Mouse (Mus musculus): ENCODE results near the gene Gm20388. TPM values are rescaled to one million over a fixed set of nuclear protein-coding genes. Genes with fewer than 3 reads are reported as not detected.
A peak's percentile ranks its signal among the peaks of the same experiment; 100 is the strongest.

Gm20388 gene
- polyA plus RNA-seq, 1 experiment from 2014 or later: not detected

DNA sequence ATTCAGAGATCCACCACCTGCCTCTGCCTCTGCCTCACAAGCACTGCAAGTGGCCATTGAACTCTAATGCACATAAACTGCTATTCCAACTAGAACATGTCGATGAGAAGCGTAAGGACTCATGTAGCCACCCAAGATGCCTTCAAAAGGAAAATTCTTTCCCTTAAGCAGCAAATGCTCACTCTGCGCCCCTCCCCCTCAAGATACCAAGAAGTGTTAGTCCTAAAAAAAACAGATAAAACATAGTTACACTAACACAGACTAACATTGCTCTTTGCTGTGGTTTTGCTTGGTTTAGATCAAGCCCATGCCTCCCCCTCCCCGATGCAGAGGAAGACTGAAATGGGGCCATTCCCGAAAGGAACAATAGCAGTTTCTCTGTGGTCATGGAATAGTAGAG lies 3040.8 kb downstream of the Gm20388 start:
- Histone ChIP-seq H3K4me1 (ENCODE audit: control insufficient read depth, insufficient read depth, low read length) (peaks cover 9% of the 10 kb centered on the region), H3K27ac (ENCODE audit: low read depth, low read length) (no peak overlapping the region), H3K9me3 (ENCODE audit: control insufficient read depth, low read length) (no peaks in the 10 kb centered on the region), H3K27me3 (ENCODE audit: control insufficient read depth, insufficient read depth, low read length) (no peaks in the 10 kb centered on the region), H3K4me3 (ENCODE audit: low read length) (no peak overlapping the region), H3K9ac (ENCODE audit: low read depth, low read length) (no peak overlapping the region), H3K4me2 (replicated peaks; ENCODE audit: low read depth, low read length) (no peak overlapping the region), H3K36me3 (ENCODE audit: control insufficient read depth, insufficient read depth, low read length) (no peaks in the 10 kb centered on the region)
- WGBS: 85% methylated on average over 5 of the region's 5 CpGs
- ATAC-seq (ENCODE audit: low FRiP score, low TSS enrichment): no peak

DNA sequence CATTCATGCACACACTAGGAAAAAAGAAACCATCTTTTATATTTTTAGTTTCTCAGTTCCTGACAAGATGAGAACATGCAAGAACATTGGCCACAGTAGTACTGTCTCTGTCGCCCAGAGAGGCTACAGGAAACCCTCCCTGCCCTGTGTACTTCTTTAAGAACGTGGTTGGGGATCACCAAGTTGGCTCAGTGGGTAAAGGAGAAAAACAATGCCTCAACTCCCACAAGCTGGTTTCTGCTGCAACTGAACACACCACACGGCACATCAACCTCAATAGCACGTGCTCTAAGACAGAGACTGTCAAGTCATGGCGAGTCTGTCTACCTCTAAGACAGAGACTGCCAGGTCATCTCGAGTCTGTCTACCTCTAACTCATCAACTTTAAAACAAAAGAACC lies 3042.4 kb downstream of the Gm20388 start:
- no peaks in the 10 kb centered on the region for H3K27me3 ChIP-seq (ENCODE audit: control insufficient read depth, insufficient read depth, low read length)
- no peaks in the 10 kb centered on the region for H3K36me3 ChIP-seq (ENCODE audit: control insufficient read depth, insufficient read depth, low read length)
- H3K27ac ChIP-seq (ENCODE audit: low read depth, low read length): no peak overlapping the region
- no peak overlapping the region for H3K4me3 ChIP-seq (ENCODE audit: low read length)
- no peak for ATAC-seq (ENCODE audit: low FRiP score, low TSS enrichment)
- H3K4me1 ChIP-seq (ENCODE audit: control insufficient read depth, insufficient read depth, low read length): peaks cover 9% of the 10 kb centered on the region
- 86% methylated on average over 6 of the region's 6 CpGs for WGBS
- no peaks in the 10 kb centered on the region for H3K9me3 ChIP-seq (ENCODE audit: control insufficient read depth, low read length)
- H3K4me2 ChIP-seq (replicated peaks; ENCODE audit: low read depth, low read length): no peak overlapping the region
- H3K9ac ChIP-seq (ENCODE audit: low read depth, low read length): no peak overlapping the region

DNA sequence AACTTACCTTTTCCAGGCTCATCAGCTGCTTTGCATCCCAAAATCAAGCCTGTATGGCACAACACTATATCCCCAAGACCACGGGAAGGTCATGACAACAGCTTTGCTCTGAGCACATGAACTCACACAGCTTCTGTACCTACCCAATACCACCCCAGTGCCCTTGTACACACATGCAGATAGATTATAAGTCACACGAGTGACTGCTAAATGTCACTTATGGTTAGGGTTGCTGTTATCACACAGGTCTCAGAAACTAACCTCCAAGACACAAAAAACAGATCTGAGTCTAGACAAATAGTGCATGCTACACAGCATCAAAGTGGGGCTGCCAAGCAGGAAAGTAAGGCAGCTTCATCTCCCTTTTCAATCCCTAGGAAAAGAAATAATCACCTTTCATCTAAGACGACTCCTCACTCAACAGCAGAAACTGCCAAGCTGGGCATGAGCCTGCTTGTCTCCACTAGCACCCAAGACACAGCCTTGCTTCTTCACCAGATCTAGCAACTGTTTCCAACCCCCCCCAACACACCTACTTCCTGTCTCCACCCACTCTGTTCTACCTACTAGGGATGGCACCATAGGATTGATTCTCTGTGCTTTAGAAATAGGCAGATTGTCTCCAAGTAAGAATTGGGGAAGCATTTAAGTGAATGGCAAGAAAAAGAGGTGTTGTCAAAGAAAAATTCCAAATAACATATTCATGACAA lies 3043.6 kb downstream of the Gm20388 start:
- Histone ChIP-seq H3K27me3 (ENCODE audit: control insufficient read depth, insufficient read depth, low read length) (no peaks in the 10 kb centered on the region), H3K4me3 (ENCODE audit: low read length) (no peak overlapping the region), H3K36me3 (ENCODE audit: control insufficient read depth, insufficient read depth, low read length) (no peaks in the 10 kb centered on the region), H3K4me2 (replicated peaks; ENCODE audit: low read depth, low read length) (no peak overlapping the region), H3K27ac (ENCODE audit: low read depth, low read length) (no peak overlapping the region), H3K9ac (ENCODE audit: low read depth, low read length) (no peak overlapping the region), H3K9me3 (ENCODE audit: control insufficient read depth, low read length) (no peaks in the 10 kb centered on the region), H3K4me1 (ENCODE audit: control insufficient read depth, insufficient read depth, low read length) (peaks cover 8% of the 10 kb centered on the region)
- 84% methylated on average over 3 of the region's 3 CpGs for WGBS
- ATAC-seq (ENCODE audit: low FRiP score, low TSS enrichment): no peak

DNA sequence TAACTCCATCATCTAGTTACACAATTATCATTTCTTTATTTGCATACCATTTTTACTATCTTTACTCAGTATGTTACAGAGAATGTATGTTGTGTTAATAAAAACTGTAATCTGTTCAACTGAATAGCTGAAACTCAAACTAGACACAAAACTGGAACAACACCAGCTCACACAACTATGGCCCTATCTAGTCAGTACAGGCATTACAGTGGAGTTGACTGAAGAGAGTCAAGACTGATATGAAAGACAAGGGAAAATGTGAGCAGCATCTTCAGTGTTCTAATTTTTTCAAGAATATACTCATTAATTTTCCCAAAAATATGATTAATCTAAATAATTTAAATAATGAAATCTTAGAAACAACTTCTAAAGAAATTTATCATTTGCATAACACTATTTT lies 3044.6 kb downstream of the Gm20388 start:
- H3K4me3 ChIP-seq (ENCODE audit: low read length): no peak overlapping the region
- H3K4me2 ChIP-seq (replicated peaks; ENCODE audit: low read depth, low read length): no peak overlapping the region
- no peak overlapping the region for H3K27ac ChIP-seq (ENCODE audit: low read depth, low read length)
- ATAC-seq (ENCODE audit: low FRiP score, low TSS enrichment): no peak
- peaks cover 3% of the 10 kb centered on the region; the same call in 1 of the 2 replicates for H3K4me1 ChIP-seq (ENCODE audit: control insufficient read depth, insufficient read depth, low read length)
- no peaks in the 10 kb centered on the region for H3K27me3 ChIP-seq (ENCODE audit: control insufficient read depth, insufficient read depth, low read length)
- H3K9ac ChIP-seq (ENCODE audit: low read depth, low read length): no peak overlapping the region
- H3K36me3 ChIP-seq (ENCODE audit: control insufficient read depth, insufficient read depth, low read length): no peaks in the 10 kb centered on the region
- H3K9me3 ChIP-seq (ENCODE audit: control insufficient read depth, low read length): no peaks in the 10 kb centered on the region

- no peaks in the 10 kb centered on the region for H3K36me3 ChIP-seq (ENCODE audit: control insufficient read depth, insufficient read depth, low read length)
- no peak overlapping the region for H3K9ac ChIP-seq (ENCODE audit: low read depth, low read length)
- WGBS: 96% methylated on average over 3 of the region's 3 CpGs
- H3K27ac ChIP-seq (ENCODE audit: low read depth, low read length): no peak overlapping the region; the same call in 1 of the 2 replicates
- H3K4me2 ChIP-seq (replicated peaks; ENCODE audit: low read depth, low read length): no peak overlapping the region
- no peak for ATAC-seq (ENCODE audit: low FRiP score, low TSS enrichment)
- H3K9me3 ChIP-seq (ENCODE audit: control insufficient read depth, low read length): no peaks in the 10 kb centered on the region
- no peaks in the 10 kb centered on the region for H3K27me3 ChIP-seq (ENCODE audit: control insufficient read depth, insufficient read depth, low read length)
- peaks cover 9% of the 10 kb centered on the region; the same call in 1 of the 2 replicates for H3K4me1 ChIP-seq (ENCODE audit: control insufficient read depth, insufficient read depth, low read length)
- no peak overlapping the region for H3K4me3 ChIP-seq (ENCODE audit: low read length)
Observed at GRCm38 (mm10) chr8:122955997-122956396, 3045.4 kb downstream of the Gm20388 start.

DNA sequence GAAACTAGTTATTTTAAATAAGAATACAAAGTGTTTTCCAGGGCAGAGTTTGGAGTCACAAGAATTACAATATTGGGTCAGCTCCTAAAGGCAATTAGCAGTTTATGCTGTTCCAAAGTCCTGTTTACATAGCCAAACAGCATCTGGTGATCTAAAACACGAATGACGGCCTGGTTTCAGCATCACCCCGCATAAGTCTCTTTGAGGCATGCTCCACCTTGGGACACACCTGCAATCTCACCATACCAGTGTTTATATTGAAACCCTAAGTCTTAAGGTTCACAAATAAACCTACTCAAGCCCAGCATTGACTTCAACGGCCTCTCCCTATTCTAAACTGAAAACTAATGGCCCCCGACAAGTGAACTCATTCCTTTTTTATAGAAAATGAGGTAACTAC lies 3049.7 kb downstream of the Gm20388 start:
- no peak for ATAC-seq (ENCODE audit: low FRiP score, low TSS enrichment)
- WGBS: 70% methylated on average over 5 of the region's 5 CpGs
- peaks cover 19% of the 10 kb centered on the region; the same call in 1 of the 2 replicates for H3K4me1 ChIP-seq (ENCODE audit: control insufficient read depth, insufficient read depth, low read length)
- no peak overlapping the region for H3K4me3 ChIP-seq (ENCODE audit: low read length)
- no peaks in the 10 kb centered on the region for H3K9me3 ChIP-seq (ENCODE audit: control insufficient read depth, low read length)
- no peaks in the 10 kb centered on the region for H3K27me3 ChIP-seq (ENCODE audit: control insufficient read depth, insufficient read depth, low read length)
- H3K27ac ChIP-seq (ENCODE audit: low read depth, low read length): no peak overlapping the region
- no peaks in the 10 kb centered on the region for H3K36me3 ChIP-seq (ENCODE audit: control insufficient read depth, insufficient read depth, low read length)
- H3K4me2 ChIP-seq (replicated peaks; ENCODE audit: low read depth, low read length): no peak overlapping the region
- H3K9ac ChIP-seq (ENCODE audit: low read depth, low read length): no peak overlapping the region

DNA sequence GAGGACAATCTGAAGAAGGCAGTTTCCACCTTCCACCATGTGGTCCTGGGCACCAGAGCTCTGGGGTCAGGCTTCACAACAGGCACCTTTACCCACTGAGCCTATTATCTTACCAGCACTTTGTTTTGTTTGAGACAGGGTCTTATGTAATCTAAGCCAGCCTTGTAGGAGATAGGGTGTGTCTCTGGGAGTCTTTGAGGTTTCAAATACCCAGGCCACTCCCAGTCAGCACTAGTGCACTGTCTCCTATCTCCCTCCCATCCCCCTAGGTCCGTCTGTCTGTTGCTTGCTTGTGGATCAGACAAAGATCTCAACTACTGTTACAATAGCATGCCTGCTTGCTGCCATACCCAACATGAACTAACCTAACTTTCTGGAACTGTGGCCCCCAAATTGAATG lies 3050.3 kb downstream of the Gm20388 start:
- WGBS: 17% methylated on average over 1 of the region's 1 CpGs
- H3K9me3 ChIP-seq (ENCODE audit: control insufficient read depth, low read length): no peaks in the 10 kb centered on the region
- ATAC-seq (ENCODE audit: low FRiP score, low TSS enrichment): peak; percentile 60; the same call in 1 of the 2 replicates
- no peak overlapping the region for H3K9ac ChIP-seq (ENCODE audit: low read depth, low read length)
- H3K27ac ChIP-seq (ENCODE audit: low read depth, low read length): no peak overlapping the region; the same call in 1 of the 2 replicates
- H3K36me3 ChIP-seq (ENCODE audit: control insufficient read depth, insufficient read depth, low read length): no peaks in the 10 kb centered on the region
- no peak overlapping the region for H3K4me3 ChIP-seq (ENCODE audit: low read length)
- H3K27me3 ChIP-seq (ENCODE audit: control insufficient read depth, insufficient read depth, low read length): no peaks in the 10 kb centered on the region
- no peak overlapping the region for H3K4me2 ChIP-seq (replicated peaks; ENCODE audit: low read depth, low read length)
- H3K4me1 ChIP-seq (ENCODE audit: control insufficient read depth, insufficient read depth, low read length): peaks cover 19% of the 10 kb centered on the region; the same call in 1 of the 2 replicates

- H3K4me2 ChIP-seq (replicated peaks; ENCODE audit: low read depth, low read length): no peak overlapping the region
Observed at GRCm38 (mm10) chr8:122961458-122961857, 3050.8 kb downstream of the Gm20388 start.

DNA sequence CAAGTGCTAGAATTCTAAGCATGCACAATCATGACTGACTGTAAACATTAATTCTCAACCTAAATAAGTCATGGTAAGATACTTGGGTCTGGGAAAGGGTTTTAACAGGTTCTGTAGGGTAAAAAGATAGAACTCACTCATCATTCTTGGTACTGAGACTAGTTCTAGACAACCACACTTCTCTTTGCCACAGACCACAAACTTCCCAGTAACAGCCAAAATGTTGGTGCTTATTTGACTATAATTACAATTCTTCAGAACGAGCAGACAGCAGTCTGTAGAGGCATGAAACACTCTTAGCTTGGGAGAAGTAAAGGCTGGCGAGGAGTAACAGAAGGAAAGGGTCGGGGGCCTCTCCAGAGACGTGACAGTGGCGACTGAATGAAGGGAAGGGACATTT lies 3051.4 kb downstream of the Gm20388 start:
- Histone ChIP-seq H3K4me1 (ENCODE audit: control insufficient read depth, insufficient read depth, low read length) (peaks cover 19% of the 10 kb centered on the region; the same call in 1 of the 2 replicates), H3K27ac (ENCODE audit: low read depth, low read length) (no peak overlapping the region), H3K9ac (ENCODE audit: low read depth, low read length) (no peak overlapping the region), H3K9me3 (ENCODE audit: control insufficient read depth, low read length) (no peaks in the 10 kb centered on the region), H3K4me2 (replicated peaks; ENCODE audit: low read depth, low read length) (no peak overlapping the region), H3K27me3 (ENCODE audit: control insufficient read depth, insufficient read depth, low read length) (no peaks in the 10 kb centered on the region), H3K36me3 (ENCODE audit: control insufficient read depth, insufficient read depth, low read length) (no peaks in the 10 kb centered on the region), H3K4me3 (ENCODE audit: low read length) (no peak overlapping the region)
- no peak for ATAC-seq (ENCODE audit: low FRiP score, low TSS enrichment)
- WGBS: 46% methylated on average over 5 of the region's 5 CpGs

More at GRCm38 (mm10) chr8:122961458-122961857, 3050.8 kb downstream of the Gm20388 start:
- Histone ChIP-seq H3K36me3 (ENCODE audit: control insufficient read depth, insufficient read depth, low read length) (no peaks in the 10 kb centered on the region), H3K27me3 (ENCODE audit: control insufficient read depth, insufficient read depth, low read length) (no peaks in the 10 kb centered on the region), H3K4me1 (ENCODE audit: control insufficient read depth, insufficient read depth, low read length) (peaks cover 19% of the 10 kb centered on the region; the same call in 1 of the 2 replicates), H3K9ac (ENCODE audit: low read depth, low read length) (no peak overlapping the region), H3K9me3 (ENCODE audit: control insufficient read depth, low read length) (no peaks in the 10 kb centered on the region), H3K4me3 (ENCODE audit: low read length) (no peak overlapping the region), H3K27ac (ENCODE audit: low read depth, low read length) (no peak overlapping the region; the same call in 1 of the 2 replicates)
- ATAC-seq (ENCODE audit: low FRiP score, low TSS enrichment): no peak
- WGBS: 11% methylated on average over 2 of the region's 2 CpGs
